Mouse (Mus musculus): ENCODE measurements around the gene Rnd2. TPM values are rescaled to one million over a fixed set of nuclear protein-coding genes. Genes with fewer than 3 reads are reported as not detected.

The Rnd2 gene
- polyA plus RNA-seq, 1 experiment from 2014 or later: 38.8 TPM

GRCm38 (mm10) chr11:101477552-101478211 is 12.9 kb downstream of the Rnd2 start:
- peak; percentile 31 for DNase-seq (ENCODE audit: low spot score)
- H3K36me3 ChIP-seq: no peaks in the 10 kb centered on the region

GRCm38 (mm10) chr11:101479171-101479635 is 14.4 kb downstream of the Rnd2 start:
- Histone ChIP-seq H3K27me3 (ENCODE audit: low read depth, poor library complexity, severe bottlenecking) (no peaks in the 10 kb centered on the region), H3K9me3 (replicated peaks) (no peaks in the 10 kb centered on the region), H3K4me3 (peak overlapping the region; percentile 46), H3K4me1 (peaks cover 57% of the 10 kb centered on the region), H3K27ac (replicated peaks) (peak overlapping the region; percentile 89), H3K36me3 (no peaks in the 10 kb centered on the region)
- WGBS: 5% methylated on average over 18 of the region's 18 CpGs
- peak; percentile 75 for DNase-seq (ENCODE audit: low spot score)

More at GRCm38 (mm10) chr11:101477552-101478211, 12.9 kb downstream of the Rnd2 start:
- 54% methylated on average over 10 of the region's 10 CpGs for WGBS
- H3K9me3 ChIP-seq (replicated peaks): no peaks in the 10 kb centered on the region
- H3K4me1 ChIP-seq: peaks cover 46% of the 10 kb centered on the region
- H3K4me3 ChIP-seq: peak overlapping the region; percentile 16; the same call in 1 of the 2 replicates
- no peaks in the 10 kb centered on the region for H3K27me3 ChIP-seq (ENCODE audit: low read depth, poor library complexity, severe bottlenecking)
- H3K27ac ChIP-seq (replicated peaks): peak overlapping the region; percentile 89

- Histone ChIP-seq H3K9me3 (replicated peaks) (no peaks in the 10 kb centered on the region), H3K36me3 (no peaks in the 10 kb centered on the region), H3K4me1 (peaks cover 61% of the 10 kb centered on the region), H3K27ac (replicated peaks) (peak overlapping the region; percentile 89), H3K27me3 (ENCODE audit: low read depth, poor library complexity, severe bottlenecking) (no peaks in the 10 kb centered on the region), H3K4me3 (no peak overlapping the region)
- no peak for DNase-seq (ENCODE audit: low spot score)
- 74% methylated on average over 6 of the region's 6 CpGs for WGBS
Measured at GRCm38 (mm10) chr11:101480912-101481311, 16.1 kb downstream of the Rnd2 start.

GRCm38 (mm10) chr11:101483804-101484203 is 19.0 kb downstream of the Rnd2 start:
- peak overlapping the region; percentile 69 for H3K27ac ChIP-seq (replicated peaks)
- no peaks in the 10 kb centered on the region for H3K27me3 ChIP-seq (ENCODE audit: low read depth, poor library complexity, severe bottlenecking)
- H3K9me3 ChIP-seq (replicated peaks): no peaks in the 10 kb centered on the region
- no peak overlapping the region for H3K4me3 ChIP-seq
- WGBS: 57% methylated on average over 3 of the region's 3 CpGs
- H3K4me1 ChIP-seq: peaks cover 48% of the 10 kb centered on the region
- no peak for DNase-seq (ENCODE audit: low spot score)
- H3K36me3 ChIP-seq: peaks cover 26% of the 10 kb centered on the region

- no peaks in the 10 kb centered on the region for H3K9me3 ChIP-seq (replicated peaks)
- H3K4me1 ChIP-seq: peaks cover 44% of the 10 kb centered on the region
- H3K36me3 ChIP-seq: peaks cover 30% of the 10 kb centered on the region
- DNase-seq (ENCODE audit: low spot score): no peak
- 77% methylated on average over 6 of the region's 6 CpGs for WGBS
- no peaks in the 10 kb centered on the region for H3K27me3 ChIP-seq (ENCODE audit: low read depth, poor library complexity, severe bottlenecking)
- no peak overlapping the region for H3K4me3 ChIP-seq
- H3K27ac ChIP-seq (replicated peaks): peak overlapping the region; percentile 69
Measured at GRCm38 (mm10) chr11:101484245-101484644, 19.4 kb downstream of the Rnd2 start.

GRCm38 (mm10) chr11:101484814-101485213 is 20.0 kb downstream of the Rnd2 start:
- H3K4me3 ChIP-seq: no peak overlapping the region
- H3K36me3 ChIP-seq: peaks cover 36% of the 10 kb centered on the region
- DNase-seq (ENCODE audit: low spot score): no peak
- 83% methylated on average over 7 of the region's 7 CpGs for WGBS
- no peaks in the 10 kb centered on the region for H3K27me3 ChIP-seq (ENCODE audit: low read depth, poor library complexity, severe bottlenecking)
- H3K4me1 ChIP-seq: peaks cover 38% of the 10 kb centered on the region
- H3K27ac ChIP-seq (replicated peaks): peak overlapping the region; percentile 79; the same call in 1 of the 2 replicates
- H3K9me3 ChIP-seq (replicated peaks): no peaks in the 10 kb centered on the region

- DNase-seq (ENCODE audit: low spot score): no peak
- Histone ChIP-seq H3K27ac (replicated peaks) (peak overlapping the region; percentile 79), H3K4me1 (peaks cover 31% of the 10 kb centered on the region), H3K36me3 (peaks cover 44% of the 10 kb centered on the region), H3K4me3 (no peak overlapping the region), H3K9me3 (replicated peaks) (no peaks in the 10 kb centered on the region), H3K27me3 (ENCODE audit: low read depth, poor library complexity, severe bottlenecking) (no peaks in the 10 kb centered on the region)
- WGBS: 48% methylated on average over 6 of the region's 6 CpGs
Measured at GRCm38 (mm10) chr11:101485509-101486028, 20.8 kb downstream of the Rnd2 start.

GRCm38 (mm10) chr11:101486126-101486525 is 21.3 kb downstream of the Rnd2 start:
- WGBS: 87% methylated on average over 6 of the region's 6 CpGs
- Histone ChIP-seq H3K4me1 (peaks cover 25% of the 10 kb centered on the region), H3K36me3 (peaks cover 48% of the 10 kb centered on the region), H3K27me3 (ENCODE audit: low read depth, poor library complexity, severe bottlenecking) (no peaks in the 10 kb centered on the region), H3K9me3 (replicated peaks) (no peaks in the 10 kb centered on the region), H3K27ac (replicated peaks) (peak overlapping the region; percentile 79; the same call in 1 of the 2 replicates), H3K4me3 (no peak overlapping the region)
- no peak for DNase-seq (ENCODE audit: low spot score)

- no peak for DNase-seq (ENCODE audit: low spot score)
- WGBS: 89% methylated on average over 5 of the region's 5 CpGs
- Histone ChIP-seq H3K9me3 (replicated peaks) (no peaks in the 10 kb centered on the region), H3K36me3 (peaks cover 99% of the 10 kb centered on the region), H3K4me1 (no peaks in the 10 kb centered on the region), H3K27me3 (ENCODE audit: low read depth, poor library complexity, severe bottlenecking) (no peaks in the 10 kb centered on the region), H3K4me3 (no peak overlapping the region), H3K27ac (replicated peaks) (no peak overlapping the region)
Measured at GRCm38 (mm10) chr11:101506269-101506780, 41.5 kb downstream of the Rnd2 start.

- no peaks in the 10 kb centered on the region for H3K9me3 ChIP-seq (replicated peaks)
- WGBS: 95% methylated on average over 7 of the region's 7 CpGs
- DNase-seq (ENCODE audit: low spot score): no peak
- no peaks in the 10 kb centered on the region for H3K4me1 ChIP-seq
- no peaks in the 10 kb centered on the region for H3K27me3 ChIP-seq (ENCODE audit: low read depth, poor library complexity, severe bottlenecking)
- H3K36me3 ChIP-seq: peaks cover 98% of the 10 kb centered on the region
- H3K4me3 ChIP-seq: no peak overlapping the region
- H3K27ac ChIP-seq (replicated peaks): no peak overlapping the region
Measured at GRCm38 (mm10) chr11:101507090-101507489, 42.3 kb downstream of the Rnd2 start.

GRCm38 (mm10) chr11:101518937-101519336 is 54.1 kb downstream of the Rnd2 start:
- Histone ChIP-seq H3K4me1 (no peaks in the 10 kb centered on the region), H3K27me3 (ENCODE audit: low read depth, poor library complexity, severe bottlenecking) (no peaks in the 10 kb centered on the region), H3K9me3 (replicated peaks) (no peaks in the 10 kb centered on the region), H3K36me3 (peaks cover 71% of the 10 kb centered on the region), H3K4me3 (no peak overlapping the region), H3K27ac (replicated peaks) (no peak overlapping the region)
- 88% methylated on average over 5 of the region's 5 CpGs for WGBS
- no peak for DNase-seq (ENCODE audit: low spot score)

- WGBS: 87% methylated on average over 6 of the region's 6 CpGs
- H3K4me1 ChIP-seq: no peaks in the 10 kb centered on the region
- no peaks in the 10 kb centered on the region for H3K9me3 ChIP-seq (replicated peaks)
- no peaks in the 10 kb centered on the region for H3K27me3 ChIP-seq (ENCODE audit: low read depth, poor library complexity, severe bottlenecking)
- H3K36me3 ChIP-seq: peaks cover 71% of the 10 kb centered on the region
- H3K4me3 ChIP-seq: no peak overlapping the region
- no peak overlapping the region for H3K27ac ChIP-seq (replicated peaks)
- DNase-seq (ENCODE audit: low spot score): no peak
Measured at GRCm38 (mm10) chr11:101519364-101519763, 54.6 kb downstream of the Rnd2 start.
